Mouse (Mus musculus): ENCODE results near the gene Apon. TPM values are rescaled to one million over a fixed set of nuclear protein-coding genes. Genes with fewer than 3 reads are reported as not detected.
A peak's percentile ranks its signal among the peaks of the same experiment; 100 is the strongest.
"Not testable (repeated sequence)": the region's sequence is repeated elsewhere in the genome, so short reads cannot be mapped to it uniquely, and the experiment has no call there.

Apon gene
- total RNA-seq (2021), result under 1 TPM; 0.14 to 0.20 TPM
- long read RNA-seq, experiment 1, result 0 reads
- long read RNA-seq, experiment 2, result 0 reads

- DNase-seq, result no peak
Measured at GRCm38 (mm10) chr10:128253677-128254255, at the start of gene Apon. TSS of gene Apon (plus strand) at chr10:128254096.

GRCm38 (mm10) chr10:128204941-128205340 lies 49.0 kb upstream of the Apon start:
- DNase-seq, result no peak

- DNase-seq, result no peak
Measured at GRCm38 (mm10) chr10:128208326-128208725, 45.6 kb upstream of the Apon start.

DNA sequence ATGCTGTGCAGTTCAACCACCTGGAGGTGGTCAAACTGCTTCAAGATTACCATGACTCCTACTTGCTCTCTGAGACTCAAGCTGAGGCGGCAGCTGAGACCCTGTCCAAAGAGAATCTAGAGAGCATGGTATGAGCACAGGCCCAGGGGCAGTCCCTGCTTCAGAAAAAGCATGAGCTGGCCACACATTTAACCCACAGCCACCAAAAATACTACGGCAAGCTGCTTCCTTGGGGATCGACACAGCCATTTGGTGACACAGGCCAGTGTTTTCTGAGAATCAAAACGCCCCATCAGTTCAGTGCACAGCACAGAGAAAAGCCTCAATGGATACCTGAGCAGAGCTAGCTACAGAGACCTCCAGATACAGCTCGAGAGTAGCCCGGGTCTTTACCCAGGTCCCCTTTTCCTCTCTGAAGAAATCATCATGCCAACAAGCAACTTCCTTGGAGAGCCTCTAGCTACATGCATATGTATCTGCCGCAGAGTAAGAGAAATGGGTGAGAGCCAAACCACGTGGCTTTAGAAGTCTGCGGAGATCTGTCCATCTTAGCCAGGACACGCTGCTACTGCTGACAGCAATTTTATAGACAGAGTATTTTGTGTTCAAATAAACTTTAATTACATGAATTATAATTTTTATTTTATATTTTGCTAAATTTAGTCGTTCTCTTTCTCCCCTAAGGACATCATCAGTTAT lies 44.4 kb upstream of the Apon start:
- no peak for DNase-seq

- no peak for DNase-seq
Measured at GRCm38 (mm10) chr10:128210131-128210530, 43.8 kb upstream of the Apon start.

DNA sequence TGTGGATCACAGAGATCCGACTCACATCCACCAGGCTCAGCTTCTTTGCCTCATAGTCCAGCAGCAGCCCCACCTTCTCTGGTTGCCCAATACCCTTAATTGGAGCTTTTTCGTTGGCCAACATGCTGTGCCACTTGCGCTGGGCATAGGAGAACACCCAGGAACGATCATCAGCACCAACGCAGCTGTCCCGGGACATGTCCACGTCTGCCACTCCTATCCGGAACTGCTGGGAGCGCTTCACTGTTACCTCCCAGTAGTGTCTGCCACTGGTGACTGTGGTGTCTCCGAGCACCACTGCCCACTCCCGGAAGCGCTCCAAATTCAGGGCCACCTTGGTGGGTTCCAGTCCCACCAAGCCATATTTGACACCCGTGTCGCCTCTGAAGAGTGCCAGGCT lies 42.9 kb upstream of the Apon start:
- DNase-seq, result peak; percentile 21

DNA sequence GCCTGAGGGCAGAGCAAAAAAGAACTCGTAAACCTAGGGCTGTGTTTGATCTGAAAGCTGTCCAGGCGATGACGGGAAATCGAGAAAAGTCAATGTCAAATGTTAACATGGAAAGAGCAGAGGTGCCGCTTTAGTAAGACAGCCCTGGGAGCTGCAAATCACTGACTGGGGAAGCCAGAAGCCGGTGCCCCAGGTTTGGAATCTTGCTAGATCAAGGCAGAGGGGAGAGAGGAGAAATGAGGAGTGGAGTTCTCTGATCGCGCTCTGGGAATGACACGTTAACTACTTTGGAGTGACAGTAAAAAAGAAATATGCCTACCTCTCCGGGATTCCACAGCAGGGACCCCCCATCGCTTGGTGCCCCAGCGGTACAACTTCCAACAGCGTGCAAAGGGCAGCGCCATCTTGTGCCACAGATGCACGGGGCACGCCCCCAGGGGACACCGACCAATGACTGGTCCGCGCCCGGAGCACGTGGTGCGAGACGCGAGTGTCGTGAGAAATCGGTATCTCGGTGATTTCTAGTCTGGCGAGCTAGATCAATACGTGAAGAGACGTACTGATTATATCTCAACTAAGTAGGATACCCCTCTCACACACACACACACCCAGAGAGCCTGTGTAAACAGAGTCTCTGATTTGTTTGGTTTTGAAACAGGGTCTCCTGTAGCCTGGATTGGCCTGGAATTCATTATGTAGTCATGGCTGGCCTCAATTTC lies 42.3 kb upstream of the Apon start, which contains the start of gene Spryd4:
TSS of gene Spryd4 (minus strand) at position 418 of the 719 bp plus-strand sequence.
- DNase-seq, result peak; percentile 94

- no peak for DNase-seq
Measured at GRCm38 (mm10) chr10:128212148-128212547, 41.7 kb upstream of the Apon start.

GRCm38 (mm10) chr10:128212871-128213323 lies 41.0 kb upstream of the Apon start:
- peak; percentile 42 for DNase-seq

GRCm38 (mm10) chr10:128214112-128214511 lies 39.8 kb upstream of the Apon start:
- DNase-seq, result not testable (repeated sequence)

GRCm38 (mm10) chr10:128214981-128215380 lies 38.9 kb upstream of the Apon start:
- no peak for DNase-seq

GRCm38 (mm10) chr10:128218387-128219117 lies 35.3 kb upstream of the Apon start:
- DNase-seq, result no peak

DNA sequence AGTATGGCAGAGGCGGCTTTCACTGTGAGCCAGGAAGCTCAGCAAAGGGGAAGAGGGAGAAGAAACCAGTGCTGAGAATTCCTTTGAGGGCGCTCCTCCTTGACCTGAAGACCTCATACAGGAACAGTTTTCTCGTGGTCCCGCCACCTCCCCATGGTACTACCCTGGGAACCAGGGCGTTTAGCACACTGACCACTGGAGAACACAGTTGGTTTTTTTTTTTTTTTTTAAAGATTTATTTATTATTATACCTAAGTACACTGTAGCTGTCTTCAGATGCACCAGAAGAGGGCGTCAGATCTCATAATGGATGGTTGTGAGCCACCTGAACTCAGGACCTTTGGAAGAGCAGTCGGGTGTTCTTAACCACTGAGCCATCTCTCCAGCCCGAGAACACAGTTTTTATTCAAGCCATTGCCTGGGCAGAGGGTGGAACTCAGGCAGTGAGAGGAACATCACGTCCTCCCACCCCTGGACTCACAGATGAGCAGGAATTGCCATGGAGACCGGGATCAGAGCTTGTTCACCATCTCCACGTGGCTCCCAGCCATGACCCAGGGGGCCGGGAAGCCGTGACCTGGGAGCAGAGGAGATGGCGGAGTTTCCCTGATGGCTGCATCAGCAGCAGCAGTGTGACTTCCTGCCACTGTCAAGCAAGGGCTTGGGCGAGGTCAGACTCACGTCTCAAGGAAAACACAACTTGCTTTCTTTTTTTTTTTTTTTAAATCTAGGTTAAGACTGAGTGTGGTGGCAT lies 32.2 kb upstream of the Apon start:
- DNase-seq, result no peak

DNA sequence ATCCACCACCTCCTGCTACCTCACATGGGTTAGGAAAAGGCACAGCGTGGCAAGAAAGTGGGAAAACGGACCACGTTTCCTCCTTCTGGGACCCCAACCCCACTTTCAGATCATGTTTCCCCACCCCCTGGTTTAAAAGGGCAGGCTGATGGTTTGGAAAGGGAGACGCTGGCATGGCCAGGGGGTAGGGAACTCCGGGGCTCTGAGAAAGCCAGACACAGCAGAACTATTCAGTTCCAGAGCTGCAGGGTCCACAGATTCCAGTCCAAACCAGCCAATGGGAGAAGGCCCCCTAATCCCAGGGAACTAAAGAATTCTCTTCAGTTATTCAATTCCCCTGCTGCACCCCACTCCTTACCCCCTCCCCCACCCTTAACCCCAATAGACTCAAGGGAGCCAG lies 28.8 kb upstream of the Apon start:
- no peak for DNase-seq

GRCm38 (mm10) chr10:128225538-128225937 lies 28.4 kb upstream of the Apon start, which contains the start of gene Mip:
TSS of gene Mip (plus strand) at chr10:128225838.
- DNase-seq, result no peak

DNA sequence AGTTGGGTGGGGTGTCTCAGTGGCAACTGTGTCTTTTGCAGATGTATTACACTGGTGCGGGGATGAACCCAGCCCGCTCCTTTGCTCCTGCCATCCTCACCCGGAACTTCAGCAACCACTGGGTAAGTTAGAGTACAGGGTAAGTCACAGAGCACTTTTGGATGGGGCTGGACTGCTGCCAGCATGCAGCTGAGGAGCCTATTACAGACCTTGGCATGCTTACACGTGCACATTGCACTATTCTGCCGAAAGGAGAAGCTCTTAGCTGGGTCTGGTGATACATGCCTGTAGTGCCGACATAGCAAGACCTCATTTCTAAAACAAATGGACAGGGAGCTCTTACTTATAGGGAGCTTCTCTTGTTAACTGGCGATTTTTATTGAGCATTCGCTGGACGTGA lies 26.3 kb upstream of the Apon start:
- DNase-seq, result no peak

DNA sequence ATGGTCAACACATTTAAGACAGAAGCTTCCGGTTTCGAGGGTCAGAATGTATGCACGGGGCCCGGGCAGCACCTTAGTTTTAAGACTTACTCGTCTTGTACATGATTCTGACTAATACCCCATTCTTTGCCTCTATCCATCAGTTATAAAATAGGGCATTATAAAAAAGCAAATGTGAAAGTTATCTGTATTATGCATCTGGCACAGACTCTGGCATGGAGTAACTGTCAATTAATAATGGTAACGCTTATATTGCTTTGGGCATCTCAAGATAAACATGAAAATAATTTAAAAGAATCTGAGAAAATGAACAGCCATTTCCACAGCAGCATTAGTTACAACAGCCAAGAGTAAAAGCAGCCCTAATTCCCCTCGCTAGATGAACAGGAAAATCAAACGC lies 25.9 kb upstream of the Apon start:
- no peak for DNase-seq

DNA sequence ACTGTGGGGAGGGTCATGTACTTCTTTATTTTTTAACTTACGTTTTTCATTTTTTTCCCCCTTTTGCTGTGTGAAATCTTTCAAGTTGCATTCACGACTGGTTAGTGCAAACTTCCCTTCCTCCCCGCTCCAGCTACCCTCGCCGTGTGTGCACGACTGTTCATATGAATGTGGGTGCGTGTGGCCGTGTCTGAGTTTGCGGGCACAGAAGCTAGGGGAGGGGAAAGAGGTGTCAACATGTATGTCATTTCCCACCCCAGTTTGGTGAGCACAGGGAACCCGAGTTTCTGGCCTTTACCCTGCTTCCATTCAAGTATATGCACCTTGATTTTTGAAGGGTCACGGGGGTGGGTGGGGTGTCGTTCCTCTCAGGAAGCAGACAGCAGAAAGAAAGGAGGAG lies 23.3 kb upstream of the Apon start:
- no peak for DNase-seq

DNA sequence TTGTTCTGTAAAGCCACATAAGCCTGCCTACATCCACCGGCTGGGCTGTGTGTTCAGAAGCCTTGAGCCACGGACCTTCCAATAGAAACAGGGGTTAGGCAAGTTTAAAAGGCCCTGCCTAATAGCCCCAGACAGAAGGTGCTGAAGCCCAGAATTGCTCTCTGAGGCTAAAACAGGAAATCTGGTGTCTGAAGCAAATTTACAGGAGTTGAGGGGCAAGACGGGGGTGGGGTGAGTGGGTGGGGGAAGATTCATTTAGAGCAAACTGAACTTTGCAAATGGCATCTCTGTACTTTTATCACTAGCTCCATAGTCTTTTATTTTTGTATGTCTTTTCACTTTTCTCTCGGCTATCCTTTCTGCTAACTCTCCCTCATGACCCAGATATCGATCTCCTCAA lies 22.8 kb upstream of the Apon start:
- no peak for DNase-seq

- peak; percentile 91 for DNase-seq
Measured at GRCm38 (mm10) chr10:128231697-128232419, 22.0 kb upstream of the Apon start, which contains the start of gene Timeless. TSS of gene Timeless (plus strand) at chr10:128232065.

Data from gastrocnemius, postnatal 10 days (tissue).